Mouse (Mus musculus) liver, embryonic 16.5 days (tissue): ENCODE measurements around the gene Ddx39. TPM values are rescaled to one million over a fixed set of nuclear protein-coding genes. Genes with fewer than 3 reads are reported as not detected.

ENCODE experiments used
- microRNA-seq: library from miRNA; unstranded; fragments of <30 nt; microRNA quantifications from one replicate; pipeline ENCODE4, GENCODE M21; 2016
- polyA plus RNA-seq: library from polyadenylated mRNA; unstranded; fragments of >200 nt; fragmentation: Nextera tagmentation; extraction: Ambion mirVana; gene quantifications from 2 replicates; pipeline ENCODE4 v1.2.1, GENCODE M21; 2015

The Ddx39 gene
- polyA plus RNA-seq, 1 experiment from 2014 or later, result 149 TPM

Small RNA genes lying within 50 kb of the gene (microRNA-seq; reads per million reads assigned to microRNA genes)
- 0.98 reads per million for gene Mir1668

Other genes with a start within 250 kb of the Ddx39 start
- not detected in 2 replicates for gene Olfr370, start 179.4 kb upstream of the Ddx39 start, polyA plus RNA-seq
- 214 and 230 TPM in 2 replicates for gene Ndufb7, start 148.5 kb upstream of the Ddx39 start, polyA plus RNA-seq
- 323 and 347 TPM in 2 replicates for gene Tecr, start 107.2 kb upstream of the Ddx39 start, polyA plus RNA-seq
- gene Dnajb1, start 107.0 kb upstream of the Ddx39 start, polyA plus RNA-seq, result 50.1 and 51.7 TPM in 2 replicates
- 47.0 and 48.6 TPM in 2 replicates for gene Gipc1, start 62.5 kb upstream of the Ddx39 start, polyA plus RNA-seq
- gene Ptger1, start 48.5 kb upstream of the Ddx39 start, polyA plus RNA-seq, result 0.12 and 0.53 TPM in 2 replicates
- gene Pkn1, start 16.0 kb upstream of the Ddx39 start, polyA plus RNA-seq, result 9.6 and 9.8 TPM in 2 replicates
- gene Adgre5, start 26.1 kb downstream of the Ddx39 start, polyA plus RNA-seq, result 16.2 and 18.3 TPM in 2 replicates
- gene Adgrl1, start 184.9 kb downstream of the Ddx39 start, polyA plus RNA-seq, result 0.86 and 1.2 TPM in 2 replicates
- 0.41 and 0.43 TPM in 2 replicates for gene Gm10644, start 240.0 kb downstream of the Ddx39 start, polyA plus RNA-seq
- 108 and 110 TPM in 2 replicates for gene Asf1b, start 240.3 kb downstream of the Ddx39 start, polyA plus RNA-seq